Mouse (Mus musculus) testis, adult 2 months (tissue): ENCODE measurements around the gene Cpsf3. TPM values are rescaled to one million over a fixed set of nuclear protein-coding genes. Genes with fewer than 3 reads are reported as not detected.

Experiments
- H3K27ac ChIP-seq: fragments of 200-500 bp; 2 replicates; pipeline ENCODE4 v1.5.1; 2012; ENCODE audit warnings: low read depth, low read length; ENCODE audit not compliant: control insufficient read depth, insufficient read depth
- H3K27me3 ChIP-seq: fragments of 200-500 bp; 2 replicates; pipeline ENCODE4 v1.6.1; 2012; ENCODE audit warnings: mild to moderate bottlenecking, low read length, moderate library complexity; ENCODE audit not compliant: control insufficient read depth, insufficient read depth
- H3K36me3 ChIP-seq: fragments of 200-500 bp; 2 replicates; pipeline ENCODE4 v1.6.1; 2012; ENCODE audit warnings: mild to moderate bottlenecking, low read length; ENCODE audit not compliant: control insufficient read depth, insufficient read depth
- H3K4me1 ChIP-seq: fragments of 200-500 bp; 2 replicates; pipeline ENCODE4 v1.6.1; 2012; ENCODE audit warnings: low read length; ENCODE audit not compliant: control insufficient read depth, insufficient read depth
- H3K4me3 ChIP-seq: fragments of 200-500 bp; 2 replicates; pipeline ENCODE4 v1.5.1; 2012; ENCODE audit warnings: low read depth, mild to moderate bottlenecking, low read length, moderate library complexity, mixed read lengths; ENCODE audit not compliant: control insufficient read depth
- CTCF ChIP-seq: fragments of 200-500 bp; IDR thresholded peaks from 2 replicates; pipeline ENCODE4 v1.5.1; 2012; ENCODE audit warnings: low read depth, mild to moderate bottlenecking, inconsistent platforms, low read length, moderate library complexity; ENCODE audit not compliant: control insufficient read depth, insufficient read depth, insufficient replicate concordance
- POLR2A ChIP-seq: fragments of 200-500 bp; IDR thresholded peaks from 2 replicates; pipeline ENCODE4 v1.6.1; 2012; ENCODE audit warnings: low read depth, mild to moderate bottlenecking, inconsistent platforms, low read length, moderate library complexity; ENCODE audit not compliant: control insufficient read depth
- polyA plus RNA-seq: library from polyadenylated mRNA; depleted of rRNA; stranded (reverse); fragments of >200 nt; gene quantifications from 2 replicates; pipeline ENCODE4 v1.2.3, GENCODE M21; 2012

Gene Cpsf3
- polyA plus RNA-seq, 1 experiment = 21.6 TPM

DNA sequence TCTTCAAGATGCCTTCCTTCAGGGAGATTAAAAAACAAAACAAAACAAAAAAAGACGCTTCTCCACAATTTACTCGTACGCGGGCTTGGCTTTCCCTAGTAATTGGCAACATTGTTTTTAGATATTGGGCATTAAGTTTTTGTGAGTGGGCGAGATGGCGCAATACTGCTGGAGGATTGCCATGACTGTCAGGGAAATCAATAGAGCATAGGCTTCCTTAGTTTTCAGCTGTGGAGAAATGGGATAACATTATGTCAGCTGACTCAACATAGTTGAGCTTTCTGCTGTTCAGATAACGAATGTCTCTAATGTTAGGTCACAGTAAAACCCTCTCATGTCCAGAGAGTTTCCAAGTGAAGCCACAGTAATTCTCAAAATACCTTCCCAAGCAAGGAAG is 31.7 kb downstream of the Cpsf3 start:
- Histone ChIP-seq H3K27ac (no peak overlapping the region), H3K4me1 (peaks cover 5% of the 10 kb centered on the region), H3K36me3 (no peaks in the 10 kb centered on the region), H3K4me3 (peak overlapping the region; percentile 97; the same call in 1 of the 2 replicates), H3K27me3 (no peaks in the 10 kb centered on the region)
- TF ChIP-seq CTCF = no peak
- no peak for TF ChIP-seq POLR2A

GRCm38 (mm10) chr12:21318143-21318895 is 33.1 kb downstream of the Cpsf3 start:
- H3K4me3 ChIP-seq = no peak overlapping the region
- no peak overlapping the region for H3K27ac ChIP-seq
- no peaks in the 10 kb centered on the region for H3K27me3 ChIP-seq
- TF ChIP-seq CTCF (peak; percentile 35; the same call in 1 of the 2 replicates), POLR2A (no peak)
- peaks cover 5% of the 10 kb centered on the region for H3K4me1 ChIP-seq
- no peaks in the 10 kb centered on the region for H3K36me3 ChIP-seq

- Histone ChIP-seq H3K4me1 (peaks cover 5% of the 10 kb centered on the region), H3K27ac (no peak overlapping the region), H3K27me3 (no peaks in the 10 kb centered on the region), H3K4me3 (no peak overlapping the region), H3K36me3 (peaks cover 1% of the 10 kb centered on the region)
- TF ChIP-seq CTCF = no peak
- no peak for TF ChIP-seq POLR2A
These were observed 35.1 kb downstream of the Cpsf3 start for GRCm38 (mm10) chr12:21320317-21320716.

- Histone ChIP-seq H3K4me3 (no peak overlapping the region), H3K27ac (no peak overlapping the region), H3K4me1 (peaks cover 2% of the 10 kb centered on the region; the same call in 1 of the 2 replicates), H3K36me3 (peaks cover 1% of the 10 kb centered on the region), H3K27me3 (no peaks in the 10 kb centered on the region)
- TF ChIP-seq CTCF (no peak), POLR2A (no peak)
These were observed 36.0 kb downstream of the Cpsf3 start for GRCm38 (mm10) chr12:21321170-21321569.

DNA sequence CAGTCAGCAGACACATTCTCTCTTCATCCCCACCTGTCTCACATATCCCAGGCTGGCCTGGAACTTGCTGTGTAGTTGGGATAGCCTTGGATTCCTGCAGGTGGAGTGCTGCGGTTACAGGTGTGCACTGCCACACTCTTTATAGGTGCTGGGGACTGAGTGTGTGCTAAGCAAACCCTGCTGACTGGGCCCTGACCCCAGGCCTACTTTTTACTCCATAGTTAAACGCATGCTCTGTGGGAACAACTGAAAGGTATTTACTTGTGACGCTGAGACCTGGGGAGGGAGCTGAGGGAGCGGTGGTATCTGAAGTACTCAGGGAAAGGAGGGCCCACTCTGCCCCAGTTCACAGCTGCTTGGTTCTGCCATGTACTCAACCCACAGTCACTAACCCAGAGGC is 37.1 kb downstream of the Cpsf3 start:
- H3K4me3 ChIP-seq = no peak overlapping the region
- no peaks in the 10 kb centered on the region; the same call in 1 of the 2 replicates for H3K4me1 ChIP-seq
- no peaks in the 10 kb centered on the region for H3K27me3 ChIP-seq
- peaks cover 1% of the 10 kb centered on the region for H3K36me3 ChIP-seq
- TF ChIP-seq CTCF = no peak
- no peak for TF ChIP-seq POLR2A
- no peak overlapping the region for H3K27ac ChIP-seq

DNA sequence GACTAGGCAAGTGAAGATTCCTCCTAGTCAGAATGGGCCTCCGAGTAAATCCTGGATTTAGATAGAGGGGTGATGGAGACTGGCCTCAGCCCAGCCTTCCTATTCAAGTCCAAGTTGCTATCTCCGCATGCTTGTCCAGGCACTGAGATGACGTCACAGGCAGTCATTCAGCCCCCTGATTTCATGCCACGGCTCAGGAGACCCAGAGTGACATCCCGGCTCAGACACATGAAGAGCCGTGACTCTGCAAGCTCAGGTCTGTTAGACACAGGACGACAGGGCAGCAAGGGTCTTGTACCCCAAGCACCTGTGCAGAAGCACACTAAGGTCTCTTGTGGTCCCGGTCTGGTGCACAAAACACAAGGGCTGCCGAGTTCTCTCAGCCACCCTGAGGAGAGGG is 37.7 kb downstream of the Cpsf3 start:
- peaks cover 1% of the 10 kb centered on the region for H3K36me3 ChIP-seq
- H3K27ac ChIP-seq = no peak overlapping the region
- H3K4me3 ChIP-seq = no peak overlapping the region
- TF ChIP-seq POLR2A (no peak), CTCF (no peak)
- no peaks in the 10 kb centered on the region for H3K27me3 ChIP-seq
- no peaks in the 10 kb centered on the region for H3K4me1 ChIP-seq

DNA sequence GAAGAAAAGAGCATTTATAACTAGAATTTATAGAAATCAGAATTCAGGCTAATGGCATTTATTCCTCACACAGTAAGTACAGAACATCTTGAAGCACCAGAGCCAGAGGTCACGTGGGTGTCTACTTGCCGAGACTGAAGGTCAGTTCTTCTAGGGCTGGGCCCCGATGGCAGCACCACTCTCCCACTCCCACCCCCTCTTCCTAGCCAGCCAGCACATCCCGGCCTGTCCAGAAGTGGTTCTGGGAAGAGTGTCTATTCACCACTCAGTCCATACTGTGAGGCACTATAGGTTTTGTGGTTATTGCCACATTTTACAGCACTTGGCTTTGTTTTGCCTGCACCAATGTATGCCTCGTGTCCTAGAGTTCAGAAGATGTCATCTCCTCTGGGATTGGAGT is 38.9 kb downstream of the Cpsf3 start:
- no peaks in the 10 kb centered on the region for H3K4me1 ChIP-seq
- no peaks in the 10 kb centered on the region for H3K27me3 ChIP-seq
- TF ChIP-seq CTCF = no peak
- TF ChIP-seq POLR2A = no peak
- H3K4me3 ChIP-seq = no peak overlapping the region
- H3K27ac ChIP-seq = no peak overlapping the region
- peaks cover 1% of the 10 kb centered on the region for H3K36me3 ChIP-seq
